Mouse (Mus musculus) adrenal gland, postnatal 4 days (tissue): Measurements from ENCODE around the gene Rab24. TPM values are rescaled to one million over a fixed set of nuclear protein-coding genes. Genes with fewer than 3 reads are reported as not detected.

Experiments
- DNase-seq, 2 experiments: peaks; one replicate each; pipeline ENCODE4 v3.0.0; 2021 to 2022; ENCODE audit warnings: low spot score in 2 of 2, mixed read lengths in 2 of 2
- long read RNA-seq, 2 experiments: library from polyadenylated mRNA; stranded (forward); transcript quantifications; one replicate each; pipeline ENCODE4 v2.0.0; 2021
- total RNA-seq, 2 experiments: library from RNA; stranded (reverse); gene quantifications; 2 replicates each; pipeline ENCODE4 v1.2.3; 2021

The Rab24 gene
- total RNA-seq, result 10 to 100 TPM; 79.8 to 86.9 TPM
- long read RNA-seq, experiment 1, transcript Rab24-201 (8 exons, 1,168 nt), result major isoform, 62 of 114 reads
- long read RNA-seq, experiment 1, partial matches to known transcripts, result 7 of 114 reads
- long read RNA-seq, experiment 1, other reads (novel, unspliced or antisense), result 45 of 114 reads
- long read RNA-seq, experiment 2, transcript Rab24-201 (8 exons, 1,168 nt), result major isoform, 72 of 151 reads
- long read RNA-seq, experiment 2, partial matches to known transcripts, result 11 of 151 reads
- long read RNA-seq, experiment 2, other reads (novel, unspliced or antisense), result 67 of 151 reads

- DNase-seq, result peak; percentile 74 to 82
Measured at GRCm38 (mm10) chr13:55321434-55322129, at the start of gene Rab24. Gene Rab24, minus strand, starts transcription at chr13:55321946.

DNA sequence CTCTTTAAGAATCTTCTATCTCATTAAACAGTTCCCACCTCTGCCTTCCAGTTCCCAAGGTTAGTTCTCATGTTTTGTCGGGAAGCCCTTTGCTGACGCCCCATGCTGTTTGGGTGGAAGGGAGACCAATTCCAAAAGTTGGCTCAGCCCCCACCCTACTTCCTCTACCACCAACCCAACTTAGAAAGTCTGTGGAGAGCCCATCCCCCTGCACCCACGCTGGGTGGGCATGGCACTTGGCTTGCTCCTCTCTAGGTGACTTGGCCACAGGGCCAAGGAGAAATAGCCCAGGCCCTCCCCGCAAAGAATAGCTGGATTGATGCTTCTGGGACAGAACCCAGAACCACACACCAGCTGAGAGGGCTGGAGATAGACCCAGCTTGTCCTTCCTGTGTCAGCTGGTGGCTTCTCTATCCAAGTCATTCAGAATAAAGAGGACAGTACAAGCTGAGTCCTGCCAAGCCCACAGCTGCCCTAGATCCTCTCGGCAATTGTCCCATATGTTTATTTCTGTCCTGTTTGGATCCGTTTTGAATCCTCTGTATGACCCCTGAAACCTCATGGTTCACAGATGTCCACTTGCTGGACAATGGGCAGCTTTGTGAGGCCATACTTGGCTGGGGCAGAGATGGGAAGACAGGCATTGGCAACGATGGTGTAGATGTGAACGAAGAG lies 49.4 kb upstream of the Rab24 start:
- DNase-seq, result no peak

DNA sequence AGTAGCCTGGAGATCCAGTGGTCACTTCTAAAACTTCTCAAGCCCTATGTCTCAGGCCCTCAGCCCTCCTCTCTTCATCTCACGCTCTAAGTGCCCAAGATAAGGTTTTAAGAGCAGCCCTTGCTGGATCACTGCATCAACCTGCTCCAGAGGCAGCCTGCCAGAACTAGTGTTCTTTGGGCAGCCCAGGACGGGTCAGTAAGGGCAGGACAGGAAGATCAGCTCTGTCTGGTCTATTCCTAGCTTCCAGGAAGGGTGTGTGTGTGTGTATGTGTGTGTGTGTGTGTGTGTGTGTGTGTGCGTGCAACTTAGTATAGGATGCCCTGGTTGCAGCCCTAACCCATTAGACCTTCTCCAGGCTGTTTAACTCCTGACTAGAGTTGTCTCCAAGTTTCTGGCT lies 48.5 kb upstream of the Rab24 start:
- no peak for DNase-seq

- DNase-seq, result no peak
Measured at GRCm38 (mm10) chr13:55369531-55370114, 47.9 kb upstream of the Rab24 start, which contains the start of gene Rgs14. Gene Rgs14, plus strand, starts transcription at chr13:55369732.

DNA sequence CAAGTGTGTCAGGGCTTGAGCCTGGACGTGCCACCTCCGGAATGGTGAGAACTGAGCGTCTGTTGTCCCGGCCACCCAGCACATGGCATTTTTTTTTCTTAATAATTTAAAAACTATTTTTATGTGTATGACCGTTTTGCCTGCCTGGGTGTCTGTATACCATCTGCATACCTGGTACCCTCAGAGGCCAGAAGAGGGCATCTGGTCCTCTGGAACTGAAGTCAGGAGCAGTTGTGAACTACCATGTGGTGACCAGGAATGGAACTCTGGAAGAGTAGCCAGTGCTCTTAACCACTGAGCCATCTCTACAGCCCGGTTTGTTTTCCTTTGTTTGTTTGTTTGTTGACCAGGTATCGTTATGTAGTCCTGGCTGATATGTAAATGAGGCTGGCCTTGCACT lies 46.7 kb upstream of the Rab24 start:
- DNase-seq, result no peak

GRCm38 (mm10) chr13:55362453-55363060 lies 40.8 kb upstream of the Rab24 start, which contains the start of gene Lman2:
Gene Lman2, minus strand, starts transcription at chr13:55362783.
- peak; percentile 74 to 93 for DNase-seq

- DNase-seq, result peak in 1 of 2 experiments; percentile 13
Measured at GRCm38 (mm10) chr13:55361974-55362452, 40.3 kb upstream of the Rab24 start.

- DNase-seq, result no peak
Measured at GRCm38 (mm10) chr13:55361145-55361544, 39.4 kb upstream of the Rab24 start.

GRCm38 (mm10) chr13:55346745-55347144 lies 25.0 kb upstream of the Rab24 start:
- DNase-seq, result no peak

DNA sequence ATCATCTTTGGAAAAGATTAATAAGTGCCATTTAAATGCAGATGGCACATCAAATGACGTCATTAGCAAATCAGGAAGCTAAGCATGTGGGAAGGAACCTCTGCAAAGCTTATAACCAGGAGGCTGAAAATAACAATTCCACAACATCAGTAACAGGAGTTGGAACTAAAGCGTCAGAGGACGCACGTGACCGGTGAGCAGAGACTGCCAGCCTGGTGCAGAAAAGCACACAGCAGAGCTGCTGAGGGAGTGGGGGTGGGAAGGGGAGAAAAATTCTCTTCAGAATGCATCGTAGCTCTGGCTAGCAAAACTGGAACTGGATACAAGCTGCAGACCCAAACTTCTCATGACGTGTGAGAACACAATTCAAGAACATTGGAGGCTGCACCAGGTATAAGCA lies 22.5 kb upstream of the Rab24 start:
- no peak for DNase-seq

DNA sequence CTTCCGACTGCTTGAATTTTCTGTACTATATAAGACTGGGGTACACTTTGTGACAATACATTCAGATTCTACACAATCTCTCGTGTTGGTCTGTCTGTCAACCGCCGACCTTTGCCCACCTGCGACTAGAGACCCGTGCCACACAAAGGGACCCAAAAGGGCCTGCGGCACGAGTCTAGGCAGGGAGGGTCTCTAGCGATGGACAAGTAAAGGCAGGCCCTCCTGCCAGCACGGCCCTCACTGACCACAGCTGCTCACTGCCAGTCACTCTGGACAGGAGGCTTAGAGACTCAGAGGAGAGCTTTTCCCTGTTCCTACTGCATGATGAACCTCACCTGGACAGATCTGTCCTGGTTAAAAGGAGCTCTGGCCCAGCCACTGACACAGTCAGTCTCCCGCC lies 20.7 kb upstream of the Rab24 start:
- no peak for DNase-seq

- DNase-seq, result no peak
Measured at GRCm38 (mm10) chr13:55339259-55339658, 17.5 kb upstream of the Rab24 start.

GRCm38 (mm10) chr13:55338131-55339054 lies 16.6 kb upstream of the Rab24 start:
- DNase-seq, result no peak

- no peak for DNase-seq
Measured at GRCm38 (mm10) chr13:55337341-55337975, 15.7 kb upstream of the Rab24 start.

- DNase-seq, result no peak
Measured at GRCm38 (mm10) chr13:55335701-55336100, 14.0 kb upstream of the Rab24 start.

GRCm38 (mm10) chr13:55332331-55332730 lies 10.6 kb upstream of the Rab24 start:
- no peak for DNase-seq

DNA sequence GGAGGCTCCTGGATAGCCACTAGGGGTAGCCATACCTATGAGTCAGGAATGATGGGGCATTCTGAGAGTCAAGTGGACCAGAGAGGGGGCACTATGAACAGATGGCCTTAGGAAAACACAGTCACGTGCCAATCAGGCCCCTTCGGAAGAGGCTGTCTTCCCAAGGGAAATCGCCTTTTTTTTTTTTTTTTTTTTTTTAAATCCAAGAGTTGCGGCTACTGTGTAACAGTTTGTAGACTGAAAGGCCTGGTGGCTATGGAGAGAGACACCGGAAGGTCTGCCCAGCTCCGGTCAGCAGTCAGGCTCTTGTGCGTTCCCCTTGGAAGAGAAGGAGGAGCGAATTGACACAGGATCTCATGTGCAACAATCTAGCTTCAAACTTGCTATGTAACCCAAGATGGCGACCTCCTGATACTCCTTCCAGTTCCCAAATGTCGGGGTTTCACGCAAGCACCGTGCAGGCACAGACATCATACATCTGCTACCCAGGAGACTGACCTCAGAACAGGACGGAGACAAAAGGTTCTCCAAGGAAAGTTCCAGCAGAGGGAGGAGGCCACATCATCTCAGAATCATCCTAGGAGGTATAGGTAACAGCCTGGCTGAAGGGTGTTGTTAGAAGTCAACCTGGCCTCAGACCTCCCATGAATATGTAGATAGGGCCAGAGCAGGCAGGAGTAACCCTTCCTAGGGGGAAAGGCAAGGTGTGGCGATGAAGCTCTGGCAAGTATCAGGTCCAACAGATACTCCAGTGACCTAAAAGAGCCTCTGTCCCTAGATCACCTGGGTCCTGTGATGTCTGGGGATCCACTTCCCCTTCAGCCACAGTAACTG lies 9.0 kb upstream of the Rab24 start:
- DNase-seq, result no peak
